Mouse (Mus musculus): Measurements from ENCODE around the gene Ncoa3. TPM values are rescaled to one million over a fixed set of nuclear protein-coding genes. Genes with fewer than 3 reads are reported as not detected.

Ncoa3 gene
- polyA plus RNA-seq, 1 experiment, result 34.9 TPM

DNA sequence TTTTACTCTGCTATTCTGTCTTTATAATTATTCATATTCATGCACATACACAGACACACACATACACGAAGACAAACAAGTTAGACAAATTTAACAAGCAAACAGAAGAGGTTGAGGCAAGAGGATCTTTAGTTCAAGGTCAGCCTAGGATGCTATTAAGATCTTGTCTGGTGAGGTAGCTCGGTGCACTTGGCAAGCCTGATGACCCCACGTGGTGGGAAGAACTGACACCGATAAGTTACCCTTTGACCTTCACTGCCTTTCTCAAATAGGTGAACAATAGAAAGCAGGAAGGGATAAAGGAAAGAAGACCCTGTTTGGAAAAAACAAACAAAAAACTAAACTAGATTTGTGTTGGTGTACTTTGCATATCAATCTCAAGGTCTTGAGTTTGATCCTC is 10.0 kb downstream of the Ncoa3 start:
- DNase-seq (ENCODE audit: low spot score), result no peak

DNA sequence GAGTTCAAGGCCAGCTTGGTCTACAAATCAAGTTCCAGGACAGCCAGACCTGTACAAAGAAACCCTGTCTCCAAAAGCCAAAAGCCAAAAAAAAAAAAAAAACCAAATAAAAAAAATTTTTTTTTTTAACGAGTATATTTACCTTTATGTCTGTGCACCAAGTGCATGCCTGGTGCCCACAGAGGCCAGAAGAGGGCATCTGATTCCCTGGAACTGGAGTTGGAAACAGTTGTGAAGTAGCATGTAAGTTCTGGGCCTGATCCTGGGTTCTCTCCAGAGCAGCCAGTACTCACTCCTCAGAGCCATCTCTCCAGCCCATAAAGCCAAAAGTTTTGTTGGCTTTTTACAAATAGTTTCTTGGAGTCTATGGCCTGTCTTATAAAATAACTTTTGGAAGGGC is 10.6 kb downstream of the Ncoa3 start:
- DNase-seq (ENCODE audit: low spot score), result no peak

- no peak for DNase-seq (ENCODE audit: low spot score)
Measured at GRCm38 (mm10) chr2:166007046-166007445, 14.6 kb downstream of the Ncoa3 start.

GRCm38 (mm10) chr2:166008558-166009392 is 16.3 kb downstream of the Ncoa3 start:
- DNase-seq (ENCODE audit: low spot score), result no peak

- no peak for DNase-seq (ENCODE audit: low spot score)
Measured at GRCm38 (mm10) chr2:166009393-166009947, 17.0 kb downstream of the Ncoa3 start.

GRCm38 (mm10) chr2:166010321-166010720 is 17.9 kb downstream of the Ncoa3 start:
- no peak for DNase-seq (ENCODE audit: low spot score)

- no peak for DNase-seq (ENCODE audit: low spot score)
Measured at GRCm38 (mm10) chr2:166011422-166011821, 19.0 kb downstream of the Ncoa3 start.

- DNase-seq (ENCODE audit: low spot score), result no peak
Measured at GRCm38 (mm10) chr2:166012145-166012544, 19.7 kb downstream of the Ncoa3 start.

DNA sequence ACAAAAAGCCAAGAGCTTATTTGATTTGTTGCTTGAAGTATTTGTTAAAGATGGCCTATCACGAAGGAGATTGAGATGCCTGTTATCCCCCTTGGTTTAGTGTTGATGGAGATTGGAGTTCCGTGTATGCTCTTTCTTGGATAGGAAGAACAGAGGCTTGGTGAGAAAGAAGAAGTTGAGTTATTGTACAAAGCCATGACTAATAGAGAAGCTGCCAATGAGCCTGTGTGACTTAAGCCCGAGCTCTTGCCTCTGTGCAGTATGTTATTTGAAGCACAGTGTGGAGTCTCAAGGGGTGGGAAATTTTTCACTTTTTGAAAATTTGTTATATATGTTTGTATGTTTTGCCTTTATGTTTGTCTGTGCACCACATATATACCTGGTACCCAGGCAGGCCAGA is 26.3 kb downstream of the Ncoa3 start:
- no peak for DNase-seq (ENCODE audit: low spot score)

GRCm38 (mm10) chr2:166020026-166020425 is 27.6 kb downstream of the Ncoa3 start:
- no peak for DNase-seq (ENCODE audit: low spot score)

DNA sequence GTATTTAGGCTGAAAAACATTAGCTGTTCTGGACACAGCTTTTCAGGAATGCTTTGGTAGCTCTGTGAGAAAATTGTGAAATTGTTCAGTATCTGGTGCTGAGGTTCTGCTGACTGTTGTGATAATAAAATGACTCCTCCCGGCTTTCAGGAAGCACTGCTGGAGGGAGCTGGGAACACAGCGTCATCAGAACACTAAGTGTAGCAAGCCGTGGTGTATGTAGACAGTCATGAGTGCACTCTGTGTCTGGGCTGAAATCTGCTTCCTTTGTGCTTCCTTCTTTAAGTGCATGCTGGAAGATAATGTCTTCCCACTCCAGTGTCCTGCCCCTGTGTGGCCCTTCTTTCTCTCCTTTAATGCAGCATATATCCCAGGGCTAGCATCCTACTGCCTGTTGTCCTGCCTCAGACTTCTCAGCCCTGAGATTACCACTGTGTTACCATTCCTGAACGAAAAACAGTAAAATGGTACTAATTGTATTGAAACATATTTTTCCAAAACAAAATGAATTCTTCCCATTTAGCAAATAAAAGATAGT is 28.7 kb downstream of the Ncoa3 start:
- no peak for DNase-seq (ENCODE audit: low spot score)

GRCm38 (mm10) chr2:166021642-166022041 is 29.2 kb downstream of the Ncoa3 start:
- no peak for DNase-seq (ENCODE audit: low spot score)

- no peak for DNase-seq (ENCODE audit: low spot score)
Measured at GRCm38 (mm10) chr2:166022327-166022726, 29.9 kb downstream of the Ncoa3 start.

GRCm38 (mm10) chr2:166024079-166024478 is 31.6 kb downstream of the Ncoa3 start:
- no peak for DNase-seq (ENCODE audit: low spot score)

DNA sequence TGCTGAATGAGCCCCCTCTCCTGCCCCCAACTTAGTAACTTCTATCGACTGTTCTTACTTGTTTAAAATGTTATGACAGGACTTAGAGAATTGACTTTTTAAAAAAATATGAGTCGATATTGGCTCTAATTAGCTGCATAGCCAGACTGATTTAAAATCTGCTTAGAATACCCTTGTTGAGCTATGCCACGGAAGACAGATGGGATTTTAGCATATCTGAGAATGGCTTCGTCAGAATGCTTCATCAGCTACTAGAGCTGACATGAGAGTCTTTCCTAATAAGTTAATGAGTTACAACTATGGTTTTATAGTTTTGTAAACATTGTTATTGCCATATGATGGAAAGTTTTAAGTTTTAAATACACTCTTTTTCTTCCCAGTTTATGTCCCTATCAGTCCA is 32.2 kb downstream of the Ncoa3 start:
- DNase-seq (ENCODE audit: low spot score), result no peak

DNA sequence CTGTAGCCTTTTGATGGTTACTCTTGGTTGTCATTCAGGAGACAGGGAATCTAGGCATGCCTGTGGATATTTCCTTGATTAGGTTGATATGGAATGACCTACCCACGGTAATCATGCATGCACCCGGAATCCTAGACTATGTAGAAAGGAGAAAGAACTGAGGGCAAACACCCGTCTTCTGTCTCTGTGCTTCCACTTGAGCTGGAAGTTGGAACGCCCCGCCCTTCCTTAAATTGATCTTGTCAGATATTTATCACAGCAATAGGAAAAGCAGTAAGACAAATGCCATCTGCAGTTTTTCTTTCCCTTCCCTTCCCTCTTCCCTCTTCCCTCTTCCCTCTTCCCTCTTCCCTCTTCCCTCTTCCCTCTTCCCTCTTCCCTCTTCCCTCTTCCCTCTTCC is 33.5 kb downstream of the Ncoa3 start:
- DNase-seq (ENCODE audit: low spot score), result no peak

GRCm38 (mm10) chr2:166027834-166028233 is 35.4 kb downstream of the Ncoa3 start:
- no peak for DNase-seq (ENCODE audit: low spot score)

- no peak for DNase-seq (ENCODE audit: low spot score)
Measured at GRCm38 (mm10) chr2:166029232-166029631, 36.8 kb downstream of the Ncoa3 start.

GRCm38 (mm10) chr2:166030256-166030995 is 38.0 kb downstream of the Ncoa3 start:
- DNase-seq (ENCODE audit: low spot score), result no peak

GRCm38 (mm10) chr2:166031120-166031929 is 38.9 kb downstream of the Ncoa3 start:
- no peak for DNase-seq (ENCODE audit: low spot score)

- DNase-seq (ENCODE audit: low spot score), result no peak
Measured at GRCm38 (mm10) chr2:166032628-166033027, 40.2 kb downstream of the Ncoa3 start.

Measured in urinary bladder, adult 2 months (tissue).